Mouse (Mus musculus): ENCODE data around the gene Eif5a. TPM values are rescaled to one million over a fixed set of nuclear protein-coding genes. Genes with fewer than 3 reads are reported as not detected.

Gene Eif5a
- total and polyA plus RNA-seq, 2 experiments from 2014 or later = 469 to 961 TPM

- Histone ChIP-seq H3K4me2 (ENCODE audit: low read depth, low read length) (peak overlapping the region; percentile 33), H3K27me3 (ENCODE audit: control insufficient read depth, insufficient read depth, low read length) (0 out of 2 replicates have a peak, but pooled peaks cover 2% of the 10 kb centered on the region), H3K27ac (ENCODE audit: low read depth) (peak overlapping the region; percentile 60), H3K4me3 (ENCODE audit: low read depth, low read length) (no peak overlapping the region), H3K36me3 (replicated peaks; ENCODE audit: control insufficient read depth, insufficient read depth, low read length) (no peaks in the 10 kb centered on the region), H3K4me1 (ENCODE audit: control insufficient read depth, insufficient read depth) (peaks cover 8% of the 10 kb centered on the region; the same call in 1 of the 2 replicates), H3K9me3 (replicated peaks; ENCODE audit: control insufficient read depth, low read length) (no peaks in the 10 kb centered on the region), H3K9ac (replicated peaks; ENCODE audit: low read depth, low read length) (no peak overlapping the region; the same call in 1 of the 2 replicates)
- TF ChIP-seq EP300 (IDR thresholded peaks at IDR 0.05; ENCODE audit: low read depth) = no peak
- no peak for TF ChIP-seq CTCF (IDR thresholded peaks at IDR 0.05; ENCODE audit: low read depth)
- DNase-seq (ENCODE audit: low spot score) = no peak
- no peak for ATAC-seq (ENCODE audit: insufficient read depth, low read depth)
- 53% methylated on average over 9 of the region's 9 CpGs for WGBS
These were observed 37.5 kb downstream of the Eif5a start for GRCm38 (mm10) chr11:69884240-69884639.

DNA sequence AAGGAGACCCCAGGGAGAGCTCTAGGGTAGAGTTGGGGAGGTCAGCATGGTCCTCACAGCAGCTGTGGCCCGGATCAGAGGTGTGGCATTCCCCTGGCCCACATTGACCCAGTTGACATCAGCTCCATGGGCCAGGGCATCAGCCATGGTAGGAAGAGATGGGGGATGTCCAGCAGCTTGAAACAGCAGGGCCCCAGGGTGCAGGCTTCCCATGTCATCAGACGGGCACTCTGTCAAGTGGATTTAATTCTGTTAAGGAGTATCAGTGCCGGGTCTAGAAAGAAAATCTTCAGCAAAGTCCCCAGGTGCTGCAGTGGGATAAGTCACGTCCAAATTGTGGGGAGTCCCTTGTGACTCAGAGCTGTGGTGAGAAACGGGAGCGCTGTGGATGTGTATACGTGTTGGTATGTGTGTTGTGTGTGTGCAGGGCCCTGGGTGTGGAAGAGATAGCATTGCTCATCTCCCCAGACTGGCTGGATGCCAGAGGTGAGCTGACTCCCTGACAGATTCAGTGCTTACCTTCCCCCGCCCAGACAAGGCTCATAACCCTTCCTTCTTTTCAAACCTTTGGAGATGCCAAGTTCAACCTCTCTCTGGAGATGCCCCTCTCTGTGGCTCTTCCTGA, 38.1 kb downstream of the Eif5a start:
- no peak overlapping the region for H3K4me3 ChIP-seq (ENCODE audit: low read depth, low read length)
- ATAC-seq (ENCODE audit: insufficient read depth, low read depth) (no peak), DNase-seq (ENCODE audit: low spot score) (no peak)
- peaks cover 8% of the 10 kb centered on the region; the same call in 1 of the 2 replicates for H3K4me1 ChIP-seq (ENCODE audit: control insufficient read depth, insufficient read depth)
- TF ChIP-seq CTCF (IDR thresholded peaks at IDR 0.05; ENCODE audit: low read depth) (no peak), EP300 (IDR thresholded peaks at IDR 0.05; ENCODE audit: low read depth) (no peak)
- no peaks in the 10 kb centered on the region for H3K9me3 ChIP-seq (replicated peaks; ENCODE audit: control insufficient read depth, low read length)
- 76% methylated on average over 8 of the region's 8 CpGs for WGBS
- no peaks in the 10 kb centered on the region for H3K36me3 ChIP-seq (replicated peaks; ENCODE audit: control insufficient read depth, insufficient read depth, low read length)
- H3K27me3 ChIP-seq (ENCODE audit: control insufficient read depth, insufficient read depth, low read length) = no peaks in the 10 kb centered on the region
- H3K27ac ChIP-seq (ENCODE audit: low read depth) = peak overlapping the region; percentile 60
- H3K4me2 ChIP-seq (ENCODE audit: low read depth, low read length) = no peak overlapping the region
- H3K9ac ChIP-seq (replicated peaks; ENCODE audit: low read depth, low read length) = no peak overlapping the region

DNA sequence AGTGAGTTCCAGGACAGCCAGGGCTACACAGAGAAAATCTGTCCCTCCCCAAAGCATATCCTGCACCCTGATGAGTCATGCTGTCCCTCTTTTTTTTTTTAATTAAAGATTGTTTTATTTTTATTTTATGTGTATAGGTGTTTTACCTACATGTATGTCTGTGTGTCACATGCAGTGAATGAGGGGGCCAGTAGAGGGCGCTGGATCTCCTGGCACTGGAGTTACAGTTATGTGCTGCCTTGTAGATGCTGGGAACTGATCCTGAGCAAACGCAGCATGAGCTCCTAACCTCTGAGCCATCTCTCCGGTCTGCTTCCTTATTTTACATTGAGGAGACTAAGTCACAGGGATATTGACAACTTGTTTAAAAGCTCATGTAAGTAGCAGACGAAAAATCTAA, 38.7 kb downstream of the Eif5a start:
- 60% methylated on average over 4 of the region's 4 CpGs for WGBS

GRCm38 (mm10) chr11:69881787-69882670, 39.7 kb downstream of the Eif5a start:
- Histone ChIP-seq H3K4me1 (ENCODE audit: control insufficient read depth, insufficient read depth) (peaks cover 8% of the 10 kb centered on the region; the same call in 1 of the 2 replicates), H3K27me3 (ENCODE audit: control insufficient read depth, insufficient read depth, low read length) (no peaks in the 10 kb centered on the region), H3K9me3 (replicated peaks; ENCODE audit: control insufficient read depth, low read length) (no peaks in the 10 kb centered on the region), H3K36me3 (replicated peaks; ENCODE audit: control insufficient read depth, insufficient read depth, low read length) (no peaks in the 10 kb centered on the region), H3K27ac (ENCODE audit: low read depth) (peak overlapping the region; percentile 90), H3K4me3 (ENCODE audit: low read depth, low read length) (peak overlapping the region; percentile 58), H3K4me2 (ENCODE audit: low read depth, low read length) (peak overlapping the region; percentile 81), H3K9ac (replicated peaks; ENCODE audit: low read depth, low read length) (peak overlapping the region; percentile 59; the same call in 1 of the 2 replicates)
- DNase-seq (ENCODE audit: low spot score) (no peak), ATAC-seq (ENCODE audit: insufficient read depth, low read depth) (no peak)
- TF ChIP-seq EP300 (IDR thresholded peaks at IDR 0.05; ENCODE audit: low read depth) (no peak), CTCF (IDR thresholded peaks at IDR 0.05; ENCODE audit: low read depth) (no peak)
- 60% methylated on average over 21 of the region's 21 CpGs for WGBS

More for the DNA sequence above, 38.7 kb downstream of the Eif5a start:
- H3K36me3 ChIP-seq (replicated peaks; ENCODE audit: control insufficient read depth, insufficient read depth, low read length) = no peaks in the 10 kb centered on the region
- ATAC-seq (ENCODE audit: insufficient read depth, low read depth) (no peak), DNase-seq (ENCODE audit: low spot score) (no peak)
- peaks cover 8% of the 10 kb centered on the region; the same call in 1 of the 2 replicates for H3K4me1 ChIP-seq (ENCODE audit: control insufficient read depth, insufficient read depth)
- H3K9me3 ChIP-seq (replicated peaks; ENCODE audit: control insufficient read depth, low read length) = no peaks in the 10 kb centered on the region
- no peaks in the 10 kb centered on the region for H3K27me3 ChIP-seq (ENCODE audit: control insufficient read depth, insufficient read depth, low read length)
- TF ChIP-seq CTCF (IDR thresholded peaks at IDR 0.05; ENCODE audit: low read depth) = peak; percentile 22
- no peak for TF ChIP-seq EP300 (IDR thresholded peaks at IDR 0.05; ENCODE audit: low read depth)
- no peak overlapping the region for H3K9ac ChIP-seq (replicated peaks; ENCODE audit: low read depth, low read length)
- no peak overlapping the region for H3K4me3 ChIP-seq (ENCODE audit: low read depth, low read length)
- no peak overlapping the region for H3K27ac ChIP-seq (ENCODE audit: low read depth)
- H3K4me2 ChIP-seq (ENCODE audit: low read depth, low read length) = no peak overlapping the region

GRCm38 (mm10) chr11:69880853-69881603, 40.7 kb downstream of the Eif5a start, which contains the start of gene Kctd11:
TSS of gene Kctd11 (minus strand) at chr11:69881406.
- H3K4me3 ChIP-seq (ENCODE audit: low read depth, low read length) = peak within 1 kb of the TSS; percentile 58
- DNase-seq (ENCODE audit: low spot score) = peak; percentile 81
- no peaks in the 10 kb centered on the region for H3K27me3 ChIP-seq (ENCODE audit: control insufficient read depth, insufficient read depth, low read length)
- no peaks in the 10 kb centered on the region for H3K9me3 ChIP-seq (replicated peaks; ENCODE audit: control insufficient read depth, low read length)
- peaks cover 8% of the 10 kb centered on the region; the same call in 1 of the 2 replicates for H3K4me1 ChIP-seq (ENCODE audit: control insufficient read depth, insufficient read depth)
- peak within 1 kb of the TSS; percentile 81 for H3K4me2 ChIP-seq (ENCODE audit: low read depth, low read length)
- H3K27ac ChIP-seq (ENCODE audit: low read depth) = peak within 1 kb of the TSS; percentile 90
- ATAC-seq (ENCODE audit: insufficient read depth, low read depth) = peak; percentile 84
- TF ChIP-seq EP300 (IDR thresholded peaks at IDR 0.05; ENCODE audit: low read depth) = peak; percentile 68
- TF ChIP-seq CTCF (IDR thresholded peaks at IDR 0.05; ENCODE audit: low read depth) = peak; percentile 26
- peak within 1 kb of the TSS; percentile 59 for H3K9ac ChIP-seq (replicated peaks; ENCODE audit: low read depth, low read length)
- WGBS = under 1% methylated on average over 46 of the region's 46 CpGs
- H3K36me3 ChIP-seq (replicated peaks; ENCODE audit: control insufficient read depth, insufficient read depth, low read length) = no peaks in the 10 kb centered on the region

Data from heart, postnatal 0 days (tissue).